Mouse (Mus musculus) thymus, adult 2 months (tissue): Measurements from ENCODE around the gene Yif1b.

Source experiments
- CTCF ChIP-seq: fragments of 200-500 bp; IDR thresholded peaks from 2 replicates; pipeline ENCODE4 v1.5.1; 2012; ENCODE audit warnings: mild to moderate bottlenecking, control low read depth, low read length, moderate library complexity, borderline replicate concordance; ENCODE audit not compliant: control insufficient read depth, poor library complexity, insufficient read depth; ENCODE audit errors: extremely low read depth
- POLR2A ChIP-seq: fragments of 200-500 bp; IDR thresholded peaks from 2 replicates; pipeline ENCODE4 v1.6.1; 2012; ENCODE audit warnings: mild to moderate bottlenecking, low read length, control low read depth, moderate library complexity; ENCODE audit not compliant: control insufficient read depth, poor library complexity, insufficient read depth; ENCODE audit errors: extremely low read depth

GRCm38 (mm10) chr7:29279261-29279660, 41.1 kb downstream of the Yif1b start:
- TF ChIP-seq CTCF = no peak
- TF ChIP-seq POLR2A = no peak
